Mouse (Mus musculus): Measurements from ENCODE around the gene Rnf8.

DNA sequence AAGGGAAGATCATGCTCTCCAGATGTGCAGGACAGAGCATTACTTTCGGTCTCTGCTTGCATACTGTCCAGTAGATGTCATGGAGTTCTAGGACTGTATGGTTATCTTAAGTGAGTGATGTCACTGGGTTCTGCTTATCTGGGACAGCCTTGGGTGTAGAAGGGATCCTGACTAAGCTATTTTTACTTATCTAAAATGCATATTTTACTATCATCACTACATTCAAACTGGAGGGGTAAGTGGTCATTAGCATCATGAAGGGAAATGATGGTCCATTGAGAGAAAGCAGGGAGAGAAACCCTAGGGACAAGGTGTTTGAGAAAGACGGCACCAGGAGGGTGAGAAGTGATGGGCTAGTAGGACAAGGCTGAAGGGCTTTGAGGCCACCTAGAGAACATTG, 43.7 kb downstream of the Rnf8 start:
- TF ChIP-seq CTCF (IDR thresholded peaks at IDR 0.05; ENCODE audit: borderline replicate concordance, insufficient read depth, low read depth, low read length), result no peak
- no peak for TF ChIP-seq POLR2A (IDR thresholded peaks at IDR 0.05; ENCODE audit: borderline replicate concordance, insufficient read depth, low read length)

All from cerebellum, adult 2 months (tissue).